Mouse (Mus musculus) CD4-positive helper T cell, adult 2 months (primary cell): ENCODE measurements at regions not wholly inside any gene's neighbourhood (a gene's known extent, or its start where the extent isn't known, plus 50 kb on each side); places are given as distances from the start of the nearest gene placed in this dataset.

Source experiments
- DNase-seq: peaks from one replicate; pipeline ENCODE4 v3.0.0-alpha.2; 2012; ENCODE audit warnings: low read depth, missing footprints, low spot score

- DNase-seq, result no peak
Observed at GRCm38 (mm10) chr10:102705848-102706247, 193.8 kb downstream of the Rassf9 start.

GRCm38 (mm10) chr10:102694810-102695209 lies 182.8 kb downstream of the Rassf9 start:
- no peak for DNase-seq

GRCm38 (mm10) chr10:102689966-102690365 lies 177.9 kb downstream of the Rassf9 start:
- no peak for DNase-seq

GRCm38 (mm10) chr10:102686667-102687397 lies 174.8 kb downstream of the Rassf9 start:
- DNase-seq, result no peak

GRCm38 (mm10) chr10:102685833-102686434 lies 173.9 kb downstream of the Rassf9 start:
- DNase-seq, result no peak

GRCm38 (mm10) chr10:102667359-102667758 lies 155.3 kb downstream of the Rassf9 start:
- DNase-seq, result no peak

- no peak for DNase-seq
Observed at GRCm38 (mm10) chr10:102659683-102660082, 147.7 kb downstream of the Rassf9 start.

- no peak for DNase-seq
Observed at GRCm38 (mm10) chr10:102636507-102636906, 124.5 kb downstream of the Rassf9 start.

- DNase-seq, result no peak
Observed at GRCm38 (mm10) chr10:102633438-102633837, 121.4 kb downstream of the Rassf9 start.

- no peak for DNase-seq
Observed at GRCm38 (mm10) chr10:102628609-102629008, 116.6 kb downstream of the Rassf9 start.

- no peak for DNase-seq
Observed at GRCm38 (mm10) chr10:102623895-102624294, 111.9 kb downstream of the Rassf9 start.

- no peak for DNase-seq
Observed at GRCm38 (mm10) chr10:102622583-102623008, 110.6 kb downstream of the Rassf9 start.

GRCm38 (mm10) chr10:102618711-102619110 lies 106.7 kb downstream of the Rassf9 start:
- peak; percentile 2 for DNase-seq

- no peak for DNase-seq
Observed at GRCm38 (mm10) chr10:102615962-102616595, 104.1 kb downstream of the Rassf9 start.
